Mouse (Mus musculus) kidney, adult 2 months (tissue): ENCODE measurements around the gene Plxnb1.

Experiments used
- CTCF ChIP-seq: fragments of 200-500 bp; conservative IDR thresholded peaks from 2 replicates; pipeline ENCODE4 v1.5.1; 2011; ENCODE audit warnings: low read depth, mild to moderate bottlenecking, control low read depth, low read length, moderate library complexity, mixed read lengths; ENCODE audit not compliant: insufficient read depth, insufficient read length
- POLR2A ChIP-seq: fragments of 200-500 bp; IDR thresholded peaks from one replicate; pipeline ENCODE4 v1.6.1; 2011; ENCODE audit warnings: low read depth, low read length, control low read depth

DNA sequence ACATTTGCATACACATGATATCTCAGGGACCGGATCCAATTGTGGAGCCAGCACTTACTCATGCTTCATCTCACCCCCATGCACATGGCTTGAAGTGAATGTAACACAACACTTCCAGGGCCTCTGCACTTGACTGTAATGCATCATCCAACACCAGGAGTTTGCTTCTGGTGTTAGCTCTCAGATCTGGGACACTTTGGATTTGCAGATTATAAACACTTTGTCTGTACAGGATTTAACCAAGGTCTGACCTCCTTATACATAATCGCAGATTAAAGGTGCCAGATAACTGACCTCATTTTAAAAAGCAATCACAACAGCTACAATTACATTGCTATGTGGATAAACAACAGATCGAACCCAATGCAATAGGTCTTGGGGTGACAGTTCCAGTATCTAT lies 14.7 kb upstream of the Plxnb1 start:
- TF ChIP-seq POLR2A (no peak), CTCF (no peak)
